Mouse (Mus musculus) cerebellum, adult 9-10 months (tissue): Measurements from ENCODE around the gene Gm20481.
"Not testable (repeated sequence)": the region's sequence is repeated elsewhere in the genome, so short reads cannot be mapped to it uniquely, and the experiment has no call there.

Experiments used
- DNase-seq: peaks from one replicate; pipeline ENCODE4 v3.0.0; 2022

Gene Gm20481

DNA sequence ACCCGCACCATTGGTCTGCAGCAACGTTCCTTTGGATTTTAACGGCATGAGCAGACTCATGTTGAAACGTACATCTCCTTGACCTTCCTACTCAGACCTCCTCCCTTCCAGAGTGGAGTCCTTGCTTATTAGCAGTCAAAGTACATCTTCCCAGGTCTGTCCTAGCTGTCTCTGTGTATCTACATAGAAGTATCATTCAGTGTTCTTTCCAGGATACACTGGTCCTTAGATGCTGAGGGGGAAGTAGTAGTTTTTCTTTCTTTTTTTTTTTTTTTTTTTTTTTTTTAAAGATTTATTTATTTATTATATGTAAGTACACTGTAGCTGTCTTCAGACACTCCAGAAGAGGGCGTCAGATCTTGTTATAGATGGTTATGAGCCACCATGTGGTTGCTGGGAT, 36.2 kb downstream of the Gm20481 start:
- DNase-seq, result not testable (repeated sequence)

DNA sequence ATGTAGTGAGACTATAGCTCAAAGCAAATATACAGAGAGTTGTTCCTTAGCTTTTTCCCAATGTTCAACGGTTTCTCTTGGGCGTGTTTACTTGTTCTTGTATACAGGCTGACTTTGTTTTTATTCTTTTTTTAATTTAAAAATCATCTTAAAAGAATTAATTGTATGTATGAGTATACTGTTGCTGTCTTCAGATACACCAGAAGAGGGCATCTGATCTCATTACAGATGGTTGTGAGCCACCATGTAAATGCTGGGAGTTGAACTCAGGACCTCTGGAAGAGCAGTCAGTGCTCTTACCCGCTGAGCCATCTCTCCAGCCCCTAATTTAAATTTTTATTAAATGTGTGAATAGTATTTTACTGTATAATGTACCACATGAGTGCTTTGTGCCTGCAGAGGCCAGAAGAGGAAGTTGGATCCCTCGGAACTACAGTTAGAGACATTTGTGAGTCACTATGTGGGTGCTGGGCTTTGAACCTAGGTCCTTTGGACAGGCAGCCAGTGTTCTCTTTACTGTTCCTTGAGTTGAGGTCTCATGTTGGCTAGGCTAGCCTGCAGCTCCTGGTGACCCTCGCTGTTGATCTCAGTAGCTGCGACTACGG, 37.8 kb downstream of the Gm20481 start:
- DNase-seq, result no peak

DNA sequence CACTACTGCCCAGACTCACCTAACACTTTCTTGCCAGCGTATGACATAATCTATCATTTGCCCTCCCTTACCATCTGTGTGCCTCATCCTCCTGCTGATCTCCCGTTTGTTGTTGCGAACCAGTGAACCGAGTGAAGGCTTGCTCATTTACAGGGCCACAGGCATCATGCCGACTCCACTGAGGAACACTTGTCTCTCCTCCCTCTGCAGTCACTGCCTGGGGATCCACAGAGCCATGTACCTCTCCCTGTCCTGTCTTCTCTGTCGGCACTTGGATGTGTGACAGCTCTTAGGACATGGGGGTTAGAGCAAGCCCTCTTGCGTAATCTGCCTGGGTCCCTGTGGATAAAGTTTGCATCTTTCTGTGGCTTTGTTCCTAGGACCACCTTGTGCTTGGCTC, 39.9 kb downstream of the Gm20481 start:
- peak; percentile 91 for DNase-seq

DNA sequence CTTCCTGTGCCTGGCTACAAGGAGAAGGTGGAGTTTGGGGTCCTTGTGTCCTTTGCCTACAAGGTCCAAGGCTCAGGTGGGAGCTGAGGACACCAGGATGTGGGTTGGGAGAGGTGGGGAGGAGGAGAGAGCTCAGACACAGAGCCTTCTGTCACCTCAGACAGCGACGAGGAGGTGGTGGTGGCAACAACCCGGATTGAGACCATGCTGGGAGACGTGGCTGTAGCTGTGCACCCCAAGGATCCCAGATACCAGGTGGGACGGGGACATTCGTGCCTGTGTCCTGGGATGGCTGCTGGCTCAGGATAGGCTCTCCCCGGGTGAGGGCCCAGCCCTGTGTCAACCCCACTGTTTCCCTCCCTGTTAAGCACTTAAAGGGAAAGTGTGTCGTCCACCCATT, 41.7 kb downstream of the Gm20481 start:
- DNase-seq, result no peak

- no peak for DNase-seq
These were observed 42.7 kb downstream of the Gm20481 start for GRCm38 (mm10) chr17:35012430-35012829.

GRCm38 (mm10) chr17:35013221-35013620, 43.5 kb downstream of the Gm20481 start:
- DNase-seq, result no peak

GRCm38 (mm10) chr17:35015296-35015695, 45.6 kb downstream of the Gm20481 start:
- peak; percentile 39 for DNase-seq

GRCm38 (mm10) chr17:35016376-35016775, 46.7 kb downstream of the Gm20481 start, which contains the start of gene Vwa7:
Vwa7 (plus strand) TSS chr17:35016579.
- DNase-seq, result peak; percentile 82

- DNase-seq, result peak; percentile 51
These were observed 47.3 kb downstream of the Gm20481 start for GRCm38 (mm10) chr17:35016791-35017705.

GRCm38 (mm10) chr17:35017706-35018030, 48.0 kb downstream of the Gm20481 start:
- peak; percentile 45 for DNase-seq

DNA sequence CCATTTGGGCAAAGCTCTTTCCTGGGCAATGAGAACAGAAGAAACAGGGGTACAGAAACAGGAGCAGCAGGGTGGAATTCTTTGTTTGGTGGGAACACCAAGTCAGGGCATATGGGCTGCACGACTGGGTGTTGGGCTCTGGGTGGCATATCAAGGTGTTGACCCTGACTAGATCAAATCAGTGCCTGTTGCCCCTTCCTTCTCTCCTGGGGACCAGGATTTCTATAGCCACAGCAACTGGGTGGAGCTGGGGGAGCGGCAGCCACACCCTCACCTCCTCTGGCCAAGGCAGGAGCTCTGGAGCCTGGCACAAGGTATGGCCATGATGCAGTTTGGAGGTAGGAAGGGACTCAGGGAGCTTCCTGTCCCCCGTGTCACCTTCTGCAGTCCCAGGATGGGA, 48.5 kb downstream of the Gm20481 start:
- DNase-seq, result no peak

- no peak for DNase-seq
These were observed 50.2 kb downstream of the Gm20481 start for GRCm38 (mm10) chr17:35019894-35020293.

GRCm38 (mm10) chr17:35020551-35020950, 50.8 kb downstream of the Gm20481 start:
- peak; percentile 43 for DNase-seq

GRCm38 (mm10) chr17:35021163-35021808, 51.6 kb downstream of the Gm20481 start:
- DNase-seq, result peak; percentile 92
